Mouse (Mus musculus): ENCODE data around the gene Kcnh3.
"Not testable (repeated sequence)": the region's sequence is repeated elsewhere in the genome, so short reads cannot be mapped to it uniquely, and the experiment has no call there.

Gene Kcnh3

DNA sequence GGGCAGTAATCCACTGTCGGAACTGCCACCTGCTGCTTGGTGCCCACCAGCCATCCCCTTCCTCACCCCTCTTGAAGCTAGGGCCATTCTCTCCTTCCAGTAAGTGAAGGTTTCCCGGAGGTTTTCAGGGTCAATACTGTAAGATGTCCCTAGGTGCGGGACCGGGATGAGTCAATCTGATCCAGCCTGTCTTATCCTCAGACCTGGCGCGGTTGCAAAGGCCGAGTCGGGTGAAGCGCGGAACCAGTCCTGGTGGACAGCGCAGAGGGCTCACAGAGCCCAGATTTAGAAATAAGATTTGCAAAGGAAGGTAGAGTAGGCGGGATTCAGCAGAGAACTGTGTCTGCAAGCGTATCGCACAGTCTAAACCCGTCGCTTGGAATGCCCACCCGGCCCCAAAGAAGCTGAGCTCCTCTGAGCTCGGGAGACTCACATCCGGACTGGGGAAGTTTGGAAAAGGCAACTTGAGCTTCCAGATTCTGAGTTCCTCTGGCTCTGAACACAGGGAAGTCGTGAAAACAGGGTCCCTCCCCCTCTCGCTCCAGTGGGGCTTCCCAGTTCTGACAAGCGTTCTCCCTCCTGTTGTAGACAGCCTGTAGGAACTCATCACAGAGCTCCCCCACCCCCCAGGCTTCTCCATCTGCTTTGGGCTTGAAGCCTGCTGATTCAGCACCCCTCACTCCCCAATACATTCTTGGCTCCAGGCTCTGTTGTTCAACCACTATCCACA, 585 bp downstream of the Kcnh3 start:
- CTCF ChIA-PET: interaction anchor here (0.5 to 1.5 kb wide), 13 partner anchors 9 to 371 kb away, joined by 3 to 5 read pairs (median 3); no protein-coding TSS in a partner anchor
- POLR2A ChIA-PET: interaction anchor here (0.5 to 2.7 kb wide), 20 partner anchors 9 to 198 kb away, joined by 3 to 22 read pairs (median 4); partner anchors contain the start of genes Mcrs1 (in 2 of the 4), Troap (in 1 of the 4) and Tuba1c (in 1 of the 4)

DNA sequence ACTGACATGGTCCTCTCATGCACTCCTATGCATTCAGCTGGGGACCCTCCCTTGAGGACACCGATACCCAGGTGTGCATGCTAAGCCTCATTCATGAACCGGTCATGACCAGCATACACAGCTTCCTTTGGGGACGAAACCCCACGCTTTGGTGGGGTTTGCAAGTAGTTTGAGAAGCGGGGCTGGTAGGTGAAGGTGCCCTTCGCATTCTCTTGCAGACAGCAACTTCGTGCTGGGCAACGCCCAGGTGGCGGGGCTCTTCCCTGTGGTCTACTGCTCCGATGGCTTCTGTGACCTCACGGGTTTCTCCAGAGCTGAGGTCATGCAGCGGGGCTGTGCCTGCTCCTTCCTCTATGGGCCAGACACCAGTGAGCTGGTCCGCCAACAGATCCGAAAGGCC, 1.4 kb downstream of the Kcnh3 start:
- ChIA-PET CTCF (interaction anchor here in 2 of 4 experiments (0.9 to 1.4 kb wide), 2 partner anchors 11 kb away, joined by 3 to 5 read pairs; no protein-coding TSS in a partner anchor), POLR2A (interaction anchor here in 3 of 4 experiments (0.5 to 2.5 kb wide), 17 partner anchors 9 to 590 kb away, joined by 3 to 22 read pairs (median 4); partner anchors contain the start of genes Mcrs1 (in 2 of the 3) and Tuba1c (in 1 of the 3))

DNA sequence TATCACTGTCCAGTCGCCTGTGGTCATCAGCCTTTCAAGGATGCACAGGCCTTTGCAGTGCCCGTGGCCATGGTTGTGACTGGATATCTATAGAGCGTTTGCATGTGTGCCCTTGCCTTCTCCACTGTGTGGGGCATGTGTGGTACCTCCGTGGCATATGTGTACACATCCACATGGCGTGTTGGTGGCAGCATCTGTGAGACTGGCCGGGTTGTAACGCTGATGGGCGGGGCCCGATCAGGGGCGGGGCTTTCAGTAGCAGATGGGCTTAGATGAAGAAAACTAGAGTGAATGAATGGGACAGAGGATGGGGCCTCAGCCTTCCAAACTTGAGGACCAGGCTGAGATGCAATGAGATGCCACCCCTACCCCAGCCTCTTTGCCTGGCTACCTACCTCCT, 7.3 kb downstream of the Kcnh3 start:
- ChIA-PET POLR2A (interaction anchor here in 1 of 4 experiments (1.4 kb wide), 1 partner anchor 10 kb away, joined by 3 read pairs; no protein-coding TSS in a partner anchor), CTCF (no interaction called here)

DNA sequence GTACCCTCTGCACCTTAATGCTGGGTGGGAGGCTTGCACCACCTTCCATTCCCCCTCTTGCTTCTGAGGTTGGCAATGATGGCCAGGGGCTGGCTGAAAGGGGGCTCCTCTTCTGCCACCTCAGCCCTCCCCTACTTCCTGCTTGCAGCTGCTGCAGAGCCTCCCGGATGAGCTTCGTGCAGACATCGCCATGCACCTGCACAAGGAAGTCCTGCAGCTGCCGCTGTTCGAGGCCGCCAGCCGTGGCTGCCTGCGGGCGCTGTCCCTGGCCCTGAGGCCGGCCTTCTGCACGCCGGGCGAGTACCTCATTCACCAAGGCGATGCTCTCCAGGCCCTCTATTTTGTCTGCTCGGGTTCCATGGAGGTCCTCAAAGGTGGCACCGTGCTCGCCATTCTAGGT, 9.1 kb downstream of the Kcnh3 start:
- ChIA-PET POLR2A (interaction anchor here in 2 of 4 experiments (0.6 to 2.6 kb wide), 10 partner anchors 8 to 193 kb away, joined by 3 to 13 read pairs (median 3); partner anchors contain the start of gene Mcrs1 (in 1 of the 2)), CTCF (interaction anchor here in 3 of 4 experiments (1.0 to 1.6 kb wide), 3 partner anchors 32 to 194 kb away, joined by 3 to 4 read pairs (median 3); no protein-coding TSS in a partner anchor)

DNA sequence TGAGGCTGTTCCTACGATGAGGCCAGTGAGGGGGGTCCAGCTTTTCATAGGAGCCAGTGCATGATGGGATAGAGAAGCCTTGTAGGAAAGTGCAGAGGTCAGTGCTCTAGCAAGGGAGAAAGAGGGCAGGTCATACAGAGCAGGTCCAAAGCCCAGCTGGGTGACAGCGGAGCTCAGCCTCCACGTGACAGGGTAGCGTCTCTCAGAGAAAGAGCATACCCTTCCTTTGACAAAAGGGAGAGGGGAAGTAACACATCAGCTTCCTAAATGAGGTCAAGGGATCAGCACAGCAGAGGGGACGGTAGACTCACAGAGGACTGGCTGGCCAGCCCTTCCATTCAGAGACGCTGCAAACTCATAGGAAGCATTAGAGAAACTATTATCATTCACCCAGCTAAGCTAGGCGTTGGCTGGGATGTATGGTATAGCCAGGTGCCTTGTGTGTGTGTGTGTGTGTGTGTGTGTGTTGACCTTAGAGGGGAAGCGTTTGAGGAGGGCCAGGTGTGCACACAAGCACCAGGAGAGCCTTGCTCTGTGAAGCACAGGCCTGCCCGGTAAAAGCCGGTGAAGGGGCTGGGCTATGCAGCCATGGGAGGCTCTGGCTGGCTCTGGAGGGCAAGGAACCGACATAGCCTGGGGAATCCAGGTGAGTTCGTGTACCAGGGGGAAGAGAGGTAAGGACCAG, 9.8 kb downstream of the Kcnh3 start:
- ChIA-PET CTCF (interaction anchor here (0.6 to 1.6 kb wide), 10 partner anchors 17 to 226 kb away, joined by 3 to 9 read pairs (median 4); no protein-coding TSS in a partner anchor), POLR2A (interaction anchor here in 2 of 4 experiments (0.5 to 2.6 kb wide), 12 partner anchors 9 to 194 kb away, joined by 3 to 13 read pairs (median 4); partner anchors contain the start of gene Mcrs1 (in 2 of the 2))

DNA sequence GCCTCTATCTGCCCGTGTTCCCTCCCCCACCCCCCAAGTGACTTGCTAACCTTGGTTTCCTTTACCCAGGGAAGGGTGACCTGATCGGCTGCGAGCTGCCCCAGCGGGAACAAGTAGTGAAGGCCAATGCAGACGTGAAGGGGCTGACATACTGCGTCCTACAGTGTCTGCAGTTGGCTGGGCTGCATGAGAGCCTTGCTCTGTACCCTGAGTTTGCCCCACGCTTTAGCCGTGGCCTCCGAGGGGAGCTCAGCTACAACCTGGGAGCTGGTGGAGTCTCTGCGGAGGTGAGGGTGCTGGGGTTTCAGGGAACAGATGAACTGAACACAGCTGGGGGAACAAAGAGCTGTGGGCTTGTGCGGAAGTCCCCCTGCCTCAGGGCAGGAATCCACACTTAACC, 13.3 kb downstream of the Kcnh3 start:
- ChIA-PET POLR2A (interaction anchor here (0.6 to 2.3 kb wide), 15 partner anchors 8 to 305 kb away, joined by 3 to 8 read pairs (median 3); partner anchors contain the start of genes C1ql4 (in 1 of the 4) and Tuba1c (in 1 of the 4)), CTCF (interaction anchor here in 3 of 4 experiments (0.5 to 1.5 kb wide), 6 partner anchors 13 to 179 kb away, joined by 3 to 6 read pairs (median 4); partner anchors contain the start of gene Kcnh3 (in 1 of the 3))

DNA sequence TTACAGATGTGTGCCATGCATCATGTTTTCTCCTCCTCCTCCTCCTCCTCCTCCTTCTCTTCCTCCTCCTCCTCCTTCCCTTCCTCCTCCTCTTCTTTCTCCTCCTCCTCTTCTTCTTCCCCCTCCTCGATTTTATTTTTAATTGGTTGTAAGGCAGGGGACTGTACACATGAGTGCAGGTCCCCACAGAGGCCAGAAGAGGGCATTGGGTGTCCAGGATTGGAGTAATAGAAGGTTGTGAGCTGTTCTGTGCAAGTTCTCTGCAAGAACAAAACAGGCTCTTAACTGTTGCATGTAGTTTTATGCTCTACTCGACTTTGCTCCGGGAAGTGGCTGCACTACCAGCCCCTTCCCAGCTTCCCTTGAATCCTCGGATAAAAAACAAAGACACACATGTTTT, 15.5 kb downstream of the Kcnh3 start:
- CTCF ChIA-PET: interaction anchor here (0.5 to 2.5 kb wide), 10 partner anchors 14 to 190 kb away, joined by 3 to 23 read pairs (median 4); no protein-coding TSS in a partner anchor

DNA sequence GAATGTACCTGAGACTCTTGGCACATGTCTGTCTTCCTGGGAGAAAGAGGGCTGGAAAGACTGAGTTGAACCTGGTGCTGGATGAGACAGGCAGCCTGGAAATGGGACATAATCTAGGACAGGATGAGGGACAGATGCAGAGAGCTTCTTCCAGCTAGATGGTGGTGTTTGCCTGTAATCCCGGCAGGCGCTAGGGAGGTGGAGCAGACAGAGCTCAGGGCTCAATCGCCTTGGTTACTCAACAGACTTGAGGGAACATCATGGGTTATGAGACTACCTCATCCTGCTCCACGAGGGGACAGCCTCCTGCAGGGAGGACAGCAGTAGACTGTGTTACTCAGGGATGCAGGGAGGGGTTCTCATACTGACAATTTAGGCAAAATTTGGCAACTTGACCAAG, 16.6 kb downstream of the Kcnh3 start:
- POLR2A ChIA-PET: interaction anchor here in 3 of 4 experiments (0.6 to 2.4 kb wide), 9 partner anchors 8 to 49 kb away, joined by 3 to 10 read pairs (median 5); partner anchors contain the start of genes Mcrs1 (in 2 of the 3) and Kcnh3 (in 1 of the 3)

More for the DNA sequence above, 15.5 kb downstream of the Kcnh3 start:
- POLR2A ChIA-PET: interaction anchor here in 3 of 4 experiments (0.6 to 2.4 kb wide), 8 partner anchors 9 to 667 kb away, joined by 3 to 10 read pairs (median 4); partner anchors contain the start of genes Kcnh3 (in 2 of the 3) and Mcrs1 (in 2 of the 3)

DNA sequence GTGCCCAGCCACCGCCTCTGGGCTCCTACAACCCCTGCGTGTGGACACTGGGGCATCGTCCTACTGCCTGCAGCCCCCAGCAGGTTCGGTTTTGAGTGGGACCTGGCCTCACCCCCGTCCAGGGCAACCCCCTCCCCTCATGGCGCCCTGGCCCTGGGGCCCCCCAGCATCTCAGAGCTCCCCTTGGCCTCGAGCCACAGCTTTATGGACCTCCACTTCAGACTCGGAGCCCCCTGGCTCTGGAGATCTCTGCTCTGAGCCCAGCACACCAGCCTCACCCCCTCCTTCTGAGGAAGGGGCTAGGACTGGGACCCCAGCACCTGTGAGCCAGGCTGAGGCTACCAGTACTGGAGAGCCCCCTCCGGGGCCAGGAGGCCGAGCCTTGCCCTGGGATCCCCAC, 17.4 kb downstream of the Kcnh3 start:
- ChIA-PET CTCF (interaction anchor here in 2 of 4 experiments (0.6 to 1.4 kb wide), 2 partner anchors 18 to 19 kb away, joined by 3 read pairs; no protein-coding TSS in a partner anchor), POLR2A (interaction anchor here in 3 of 4 experiments (0.5 to 2.4 kb wide), 9 partner anchors 8 to 147 kb away, joined by 3 to 10 read pairs (median 5); partner anchors contain the start of genes Mcrs1 (in 2 of the 3) and Kcnh3 (in 1 of the 3))

More for the DNA sequence above, 16.6 kb downstream of the Kcnh3 start:
- CTCF ChIA-PET: interaction anchor here (0.6 to 2.5 kb wide), 11 partner anchors 13 to 191 kb away, joined by 3 to 23 read pairs (median 4); no protein-coding TSS in a partner anchor

DNA sequence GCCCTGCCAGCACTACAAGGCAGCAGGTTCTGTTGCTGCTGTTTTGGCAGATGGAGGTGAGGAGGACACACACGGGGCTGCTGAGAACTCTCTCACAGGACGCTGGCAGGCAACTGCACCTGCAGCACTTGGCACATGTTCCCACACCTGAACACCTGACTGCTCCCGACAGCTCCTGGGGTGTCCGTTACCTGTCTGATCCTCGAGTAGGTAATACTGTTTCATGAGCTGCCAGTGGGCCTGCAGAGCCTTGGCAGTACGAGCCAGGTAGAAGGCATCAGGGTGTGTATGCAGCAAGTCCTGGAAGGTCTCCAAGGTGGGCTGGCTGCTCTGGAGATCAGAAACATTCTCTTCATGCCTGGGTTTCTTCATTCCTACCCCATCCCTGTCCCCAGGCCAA, 22.1 kb downstream of the Kcnh3 start:
- POLR2A ChIA-PET: interaction anchor here in 1 of 4 experiments (0.6 kb wide), 1 partner anchor 34 kb away, joined by 3 read pairs; no protein-coding TSS in a partner anchor
- CTCF ChIA-PET: not testable (repeated sequence)

DNA sequence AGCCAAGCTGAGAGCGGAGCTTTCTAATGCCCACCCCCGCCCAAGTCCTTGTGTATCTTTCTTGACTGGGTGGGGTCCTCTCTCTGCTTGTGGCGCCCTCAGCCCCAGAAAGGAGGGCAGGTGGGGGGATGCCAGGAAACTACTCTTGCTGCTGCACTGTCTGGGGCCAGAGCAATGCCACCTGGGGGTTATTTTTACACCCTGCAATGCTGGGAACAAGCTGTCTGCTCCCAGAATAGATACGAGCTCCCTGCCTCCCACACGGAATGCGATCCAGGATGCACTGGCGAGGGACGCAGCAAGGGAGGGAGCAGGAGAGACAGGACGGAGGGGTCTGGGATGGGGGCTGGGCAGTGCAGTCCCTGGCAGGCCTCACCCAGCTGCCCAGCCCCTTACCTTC, 24.3 kb downstream of the Kcnh3 start:
- CTCF ChIA-PET: interaction anchor here in 2 of 4 experiments (0.5 to 0.6 kb wide), 2 partner anchors 167 to 172 kb away, joined by 3 read pairs; no protein-coding TSS in a partner anchor
- POLR2A ChIA-PET: interaction anchor here (0.5 to 2.2 kb wide), 17 partner anchors 8 to 375 kb away, joined by 3 to 6 read pairs (median 3); partner anchors contain the start of gene Tuba1c (in 1 of the 4)

DNA sequence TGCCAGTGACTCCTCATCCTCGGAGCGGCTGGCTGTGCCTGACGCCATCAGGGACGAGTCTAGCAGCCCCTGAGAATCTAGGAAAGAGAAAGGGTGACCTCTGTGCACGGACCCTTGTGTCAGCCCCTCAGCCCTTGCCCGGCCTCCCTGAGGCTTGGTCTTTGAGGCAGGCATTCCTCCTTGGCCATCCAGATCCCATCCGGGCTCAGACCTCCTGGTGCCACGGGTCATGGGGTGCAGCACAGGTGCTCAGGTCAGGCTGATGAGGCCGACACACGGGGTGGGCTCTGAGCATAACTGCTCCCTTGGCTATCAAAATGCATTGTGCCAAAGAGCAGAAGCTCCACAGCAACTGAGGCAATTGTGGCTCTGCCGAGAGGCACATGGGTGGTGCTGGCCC, 25.3 kb downstream of the Kcnh3 start:
- POLR2A ChIA-PET: interaction anchor here in 2 of 4 experiments (1.0 to 2.2 kb wide), 6 partner anchors 8 to 220 kb away, joined by 3 to 6 read pairs (median 4); partner anchors contain the start of gene Tuba1c (in 1 of the 2)
- CTCF ChIA-PET: interaction anchor here in 1 of 4 experiments (0.7 kb wide), 1 partner anchor 15 kb away, joined by 3 read pairs; no protein-coding TSS in a partner anchor

DNA sequence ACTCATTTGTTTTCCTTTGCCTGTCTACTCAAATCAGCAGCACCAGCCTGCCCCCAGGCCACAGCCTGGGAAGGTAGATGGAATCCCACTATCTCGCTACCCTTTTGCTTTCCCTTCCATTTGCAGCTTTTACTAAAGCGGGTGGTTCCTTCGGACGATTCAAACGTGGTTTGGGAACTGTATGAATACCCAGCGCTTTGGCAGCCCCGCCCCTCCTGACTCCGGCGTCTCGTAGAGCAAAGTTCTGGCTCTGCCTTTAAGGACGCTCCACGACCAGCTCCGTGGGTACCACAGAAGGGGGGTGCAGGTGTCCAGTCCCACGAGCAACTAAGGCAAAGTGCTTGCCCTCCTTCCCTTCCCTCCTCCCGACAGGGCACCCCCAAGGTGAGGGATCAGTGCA, 26.4 kb downstream of the Kcnh3 start:
- POLR2A ChIA-PET: interaction anchor here in 3 of 4 experiments (0.7 to 2.0 kb wide), 14 partner anchors 9 to 234 kb away, joined by 3 to 11 read pairs (median 5); partner anchors contain the start of genes Nckap5l (in 1 of the 3) and Tuba1c (in 1 of the 3)

DNA sequence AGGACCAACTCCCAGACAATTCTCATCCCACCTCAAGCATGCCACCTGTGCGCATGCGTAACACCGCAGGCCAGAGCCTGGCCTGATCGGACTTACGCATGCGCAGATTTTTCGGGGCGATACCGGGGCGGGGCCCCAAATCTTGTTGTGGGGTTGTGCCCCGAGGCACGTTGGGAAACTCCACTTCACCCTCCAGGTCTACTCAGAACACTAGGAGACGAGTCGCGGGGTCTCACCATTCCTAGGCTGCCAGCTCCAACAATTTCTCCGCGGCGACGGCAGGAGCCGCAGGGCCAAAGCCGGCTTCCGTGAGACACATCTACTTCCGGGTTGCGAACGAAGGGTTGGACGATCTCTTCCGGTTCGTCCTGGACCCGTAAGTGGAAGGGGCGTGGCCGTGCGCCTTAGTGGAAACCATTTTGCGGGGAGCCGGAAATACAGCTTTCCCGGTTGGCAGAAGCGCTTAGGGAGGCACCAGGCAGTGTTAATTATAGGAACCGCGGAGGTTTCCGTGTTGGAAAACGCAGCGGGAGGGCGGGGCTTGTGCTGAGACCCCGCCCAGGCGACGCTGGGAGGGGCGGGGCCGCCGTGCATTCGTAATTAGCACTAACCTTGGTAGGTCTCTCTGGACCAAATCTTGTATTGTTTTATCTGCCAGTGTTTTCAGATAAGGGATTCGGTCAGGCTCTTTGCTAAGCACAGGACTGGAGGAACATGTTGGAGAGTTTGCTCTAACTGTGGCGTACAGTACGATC, 27.1 kb downstream of the Kcnh3 start, which contains the start of gene Mcrs1:
Mcrs1 (minus strand) TSS at position 336 of the 755 bp plus-strand sequence.
- ChIA-PET CTCF (interaction anchor here in 1 of 4 experiments (1.9 kb wide), 1 partner anchor 13 kb away, joined by 5 read pairs; no protein-coding TSS in a partner anchor), POLR2A (interaction anchor here in 3 of 4 experiments (0.6 to 2.7 kb wide), 28 partner anchors 8 to 234 kb away, joined by 3 to 13 read pairs (median 4); partner anchors contain the start of genes Tuba1c (in 3 of the 3), Kcnh3 (in 1 of the 3), Nckap5l (in 1 of the 3) and Tmbim6 (in 1 of the 3))

More for the DNA sequence above, 26.4 kb downstream of the Kcnh3 start:
- CTCF ChIA-PET: interaction anchor here in 1 of 4 experiments (0.6 kb wide), 1 partner anchor 33 kb away, joined by 5 read pairs; no protein-coding TSS in a partner anchor

DNA sequence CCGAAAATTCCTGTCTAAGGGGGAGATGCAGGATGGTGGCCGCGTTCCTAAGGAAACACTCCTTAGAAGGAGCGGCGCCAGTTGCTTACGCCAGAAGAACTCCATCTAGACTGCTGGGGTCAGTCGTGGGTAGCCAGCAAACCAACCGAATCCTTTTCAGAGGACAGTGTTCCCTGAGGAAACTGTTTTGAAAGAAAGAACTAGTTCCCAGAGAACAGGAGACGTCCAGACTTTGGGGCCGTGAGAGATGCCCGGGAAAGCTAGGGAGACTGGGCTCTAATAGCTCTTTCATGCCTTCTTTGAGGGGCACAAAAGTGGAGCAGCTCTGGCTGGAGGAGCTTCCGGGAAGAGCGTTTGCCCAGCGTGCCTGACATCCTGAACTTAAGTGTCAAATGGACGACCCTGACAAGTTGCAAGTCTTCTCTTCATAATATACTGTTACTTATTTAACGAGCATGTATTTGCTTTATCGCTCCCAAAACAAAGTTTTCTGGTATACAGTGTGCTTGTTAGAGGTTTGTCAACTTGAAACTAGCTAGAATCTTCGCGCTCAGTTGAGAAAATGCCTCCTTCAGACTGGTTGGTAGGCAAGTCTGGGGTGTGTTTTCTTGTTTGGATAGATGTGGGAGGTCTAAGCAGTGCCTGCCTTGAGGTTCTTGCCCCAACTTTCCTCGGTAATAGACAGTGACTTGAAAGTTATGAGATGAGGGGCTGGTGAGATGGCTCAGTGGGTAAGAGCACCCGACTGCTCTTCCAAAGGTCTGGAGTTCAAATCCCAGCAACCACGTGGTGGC, 27.9 kb downstream of the Kcnh3 start:
- POLR2A ChIA-PET: interaction anchor here in 3 of 4 experiments (0.7 to 2.7 kb wide), 26 partner anchors 7 to 319 kb away, joined by 3 to 13 read pairs (median 4); partner anchors contain the start of genes Tuba1c (in 2 of the 3), Kcnh3 (in 1 of the 3), Nckap5l (in 1 of the 3) and Tmbim6 (in 1 of the 3)
- CTCF ChIA-PET: interaction anchor here in 2 of 4 experiments (0.7 to 1.9 kb wide), 3 partner anchors 13 to 27 kb away, joined by 3 to 5 read pairs (median 5); no protein-coding TSS in a partner anchor

Measured in embryonic stem cell, embryonic (primary cell).